In genomic region chr4:118261291-118261690, GRCm38 (mm10) we compare ENCODE assay signal across 9 mouse cellular contexts. TPM values are rescaled to one million over a fixed set of nuclear protein-coding genes. Genes with fewer than 3 reads are reported as not detected.
DNase-seq lines count a peak whose midpoint lies in the region; TF ChIP-seq lines count a peak whose summit lies in the region.
"Had no signal": no experiment of that assay in that cellular context is flagged by ENCODE, and none has a peak within 500 bp of the region (broad histone marks: within the 10 kb centered on the region; RNA-seq: fewer than 3 reads in every experiment).

No protein-coding gene starts in this region.

- no peaks in the 10 kb centered on the region for H3K9me3 ChIP-seq in heart, embryonic 10.5 days
- no peaks in the 10 kb centered on the region for H3K9me3 ChIP-seq in ES-Bruce4 (replicated peaks; ENCODE audit: control insufficient read depth, insufficient read depth, low read length, poor library complexity, severe bottlenecking)
- no peaks in the 10 kb centered on the region for H3K9me3 ChIP-seq in hindbrain, embryonic 10.5 days
- no peaks in the 10 kb centered on the region for H3K9me3 ChIP-seq in midbrain, embryonic 10.5 days (replicated peaks)

- no peak for TF ChIP-seq POLR2A in ES-Bruce4 (IDR thresholded peaks at IDR 0.05; ENCODE audit: insufficient read depth, low read length)

- intact Hi-C loops in heart, postnatal 14 days (cut with DNase I), result no loop called here
- intact Hi-C loops in left cerebral cortex, postnatal 25 days (cut with DNase I), result loop anchor here (2.0 kb wide), 1 partner anchor 30 kb away; the partner anchor contains the start of gene Ptprf

- TF ChIP-seq EP300 in ES-Bruce4 (IDR thresholded peaks at IDR 0.05; ENCODE audit: insufficient read depth, low read depth, low read length), result no peak

- peak overlapping the region; percentile 74 for H3K4me3 ChIP-seq in heart, embryonic 10.5 days
- H3K4me3 ChIP-seq in ES-Bruce4 (ENCODE audit: low read depth, low read length), result peak overlapping the region; percentile 70
- H3K4me3 ChIP-seq in hindbrain, embryonic 10.5 days, result peak overlapping the region; percentile 61
- H3K4me3 ChIP-seq in midbrain, embryonic 10.5 days, result peak overlapping the region; percentile 65

- H3K9ac ChIP-seq in ES-Bruce4 (ENCODE audit: low read depth, poor library complexity, severe bottlenecking), result no peak overlapping the region

- no peak for DNase-seq in heart, embryonic 10.5 days (ENCODE audit: low spot score)
- DNase-seq in heart, postnatal 14 days, result no peak
- DNase-seq in hindbrain, embryonic 10.5 days (ENCODE audit: low spot score), result peak; percentile 46
- no peak for DNase-seq in midbrain, embryonic 10.5 days (ENCODE audit: low spot score)
- no peak for DNase-seq in urinary bladder, postnatal 14 days (ENCODE audit: low spot score)
- DNase-seq in layer of hippocampus, postnatal 10 days (ENCODE audit: low spot score in 2 of 2), result no peak
- no peak for DNase-seq in left cerebral cortex, postnatal 25 days (ENCODE audit: low spot score in 2 of 2)

- peak overlapping the region; percentile 79 for H3K27ac ChIP-seq in heart, embryonic 10.5 days
- H3K27ac ChIP-seq in ES-Bruce4 (ENCODE audit: insufficient read depth, low read length), result peak overlapping the region; percentile 40
- peak overlapping the region; percentile 87 for H3K27ac ChIP-seq in hindbrain, embryonic 10.5 days
- peak overlapping the region; percentile 87 for H3K27ac ChIP-seq in midbrain, embryonic 10.5 days (replicated peaks)
- H3K27ac ChIP-seq: macrophage had no signal

- H3K4me1 ChIP-seq in heart, embryonic 10.5 days, result peaks cover 85% of the 10 kb centered on the region
- H3K4me1 ChIP-seq in ES-Bruce4 (ENCODE audit: control insufficient read depth, insufficient read depth, low read length), result peaks cover 13% of the 10 kb centered on the region
- H3K4me1 ChIP-seq in hindbrain, embryonic 10.5 days (replicated peaks), result peaks cover 85% of the 10 kb centered on the region
- peaks cover 66% of the 10 kb centered on the region for H3K4me1 ChIP-seq in midbrain, embryonic 10.5 days

- no peak for TF ChIP-seq CTCF in ES-Bruce4 (IDR thresholded peaks at IDR 0.05; ENCODE audit: low read depth, low read length)

- H3K27me3 ChIP-seq in heart, embryonic 10.5 days (ENCODE audit: insufficient read depth, poor library complexity, severe bottlenecking), result no peaks in the 10 kb centered on the region
- no peaks in the 10 kb centered on the region for H3K27me3 ChIP-seq in ES-Bruce4 (ENCODE audit: control insufficient read depth, insufficient read depth, low read length, poor library complexity, severe bottlenecking)
- no peaks in the 10 kb centered on the region for H3K27me3 ChIP-seq in hindbrain, embryonic 10.5 days (ENCODE audit: insufficient read depth, poor library complexity, severe bottlenecking)
- no peaks in the 10 kb centered on the region for H3K27me3 ChIP-seq in midbrain, embryonic 10.5 days (ENCODE audit: low read depth, poor library complexity, severe bottlenecking)

- H3K36me3 ChIP-seq in heart, embryonic 10.5 days, result peaks cover 31% of the 10 kb centered on the region
- peaks cover 15% of the 10 kb centered on the region; the same call in 1 of the 2 replicates for H3K36me3 ChIP-seq in ES-Bruce4 (ENCODE audit: control insufficient read depth, insufficient read depth, low read length, poor library complexity, severe bottlenecking)
- H3K36me3 ChIP-seq in hindbrain, embryonic 10.5 days, result peaks cover 79% of the 10 kb centered on the region
- peaks cover 82% of the 10 kb centered on the region for H3K36me3 ChIP-seq in midbrain, embryonic 10.5 days

- 23% methylated on average over 5 of the region's 5 CpGs for WGBS in heart, embryonic 10.5 days
- WGBS in hindbrain, embryonic 10.5 days, result 26% methylated on average over 5 of the region's 5 CpGs
- WGBS in midbrain, embryonic 10.5 days, result 29% methylated on average over 5 of the region's 5 CpGs

RNA-seq across cellular contexts. Expression of gene Ptprf, which starts 29.9 kb away (rescaled TPM):
- 43.8 and 59.3 TPM in 2 replicates for polyA plus RNA-seq in heart, embryonic 10.5 days (2016; fragmentation: Nextera tagmentation; extraction: Ambion mirVana)
- 10 to 100 TPM; 13.0 to 16.4 TPM for total RNA-seq in heart, postnatal 14 days (2021)
- 194 and 216 TPM in 2 replicates for polyA plus RNA-seq in ES-Bruce4 (2011; ENCODE audit: insufficient read depth, insufficient read length, low read depth, missing spikeins)
- polyA plus RNA-seq in hindbrain, embryonic 10.5 days (2016; fragmentation: Nextera tagmentation; extraction: Ambion mirVana), result 104 and 106 TPM in 2 replicates
- polyA plus RNA-seq in midbrain, embryonic 10.5 days (2016; fragmentation: Nextera tagmentation; extraction: Ambion mirVana), result 94.4 and 103 TPM in 2 replicates
- 100 to 1,000 TPM; 140 to 142 TPM for total RNA-seq in layer of hippocampus, postnatal 10 days (2021)
- total RNA-seq in left cerebral cortex, postnatal 25 days (2021), result 100 to 1,000 TPM; 134 to 135 TPM
